Mouse (Mus musculus) hindbrain, postnatal 0 days (tissue): Measurements from ENCODE around the gene Rnf8. TPM values are rescaled to one million over a fixed set of nuclear protein-coding genes. Genes with fewer than 3 reads are reported as not detected.
"Not testable (repeated sequence)": the region's sequence is repeated elsewhere in the genome, so short reads cannot be mapped to it uniquely, and the experiment has no call there.

Experiments used
- ATAC-seq: fragments of 200-750 bp; cut with Nextera tagmentation; 2 replicates; pipeline ENCODE4 v1.8.0; 2017; ENCODE audit warnings: mild to moderate bottlenecking, moderate TSS enrichment, moderate library complexity
- DNase-seq: peaks from one replicate; pipeline ENCODE4 v3.0.0-alpha.2; 2015; ENCODE audit warnings: low spot score
- H3K27ac ChIP-seq: fragments of 300-500 bp; sonication (generic); 2 replicates; pipeline ENCODE4 v1.5.1; 2014; ENCODE audit warnings: mild to moderate bottlenecking
- H3K27me3 ChIP-seq: fragments of 300-500 bp; sonication (generic); 2 replicates; pipeline ENCODE4 v1.6.1; 2014; ENCODE audit warnings: low read length, mixed read lengths; ENCODE audit not compliant: insufficient read depth
- H3K36me3 ChIP-seq: fragments of 300-500 bp; sonication (generic); 2 replicates; pipeline ENCODE4 v1.6.1; 2014; ENCODE audit warnings: low read length, mixed read lengths; ENCODE audit not compliant: insufficient read depth
- H3K4me1 ChIP-seq: fragments of 300-500 bp; sonication (generic); 2 replicates; pipeline ENCODE4 v1.6.1; 2014; ENCODE audit warnings: antibody characterized with exemption, low read length, mixed read lengths; ENCODE audit not compliant: insufficient read depth
- H3K4me2 ChIP-seq: fragments of 300-500 bp; sonication (generic); 2 replicates; pipeline ENCODE4 v1.6.1; 2014; ENCODE audit warnings: low read depth, mild to moderate bottlenecking, low read length, moderate library complexity, mixed read lengths
- H3K4me3 ChIP-seq: fragments of 300-500 bp; sonication (generic); 2 replicates; pipeline ENCODE4 v1.5.1; 2014; ENCODE audit warnings: low read length
- H3K9ac ChIP-seq: fragments of 300-500 bp; sonication (generic); replicated peaks from 2 replicates; pipeline ENCODE4 v1.6.1; 2014; ENCODE audit warnings: mild to moderate bottlenecking, low read length, moderate library complexity, mixed read lengths
- H3K9me3 ChIP-seq: fragments of 300-500 bp; sonication (generic); 2 replicates; pipeline ENCODE4 v1.6.1; 2016; ENCODE audit warnings: low read length, mixed read lengths
- CTCF ChIP-seq: IDR thresholded peaks from 2 replicates; pipeline ENCODE4 v1.5.1; 2016; ENCODE audit warnings: antibody characterized with exemption, control low read depth, low read depth
- WGBS: fragments of 180-500 bp; shearing (Covaris S2); extraction: QIAGEN DNeasy Blood & Tissue Kit; methylation state at CpG from one replicate; pipeline ENCODE4 v1.1.7; 2014; 5-methylcytosine and 5-hydroxymethylcytosine counted together
- polyA plus RNA-seq: library from polyadenylated mRNA; unstranded; fragments of >200 nt; fragmentation: Nextera tagmentation; extraction: Ambion mirVana; gene quantifications from 2 replicates; pipeline ENCODE4 v1.2.1, GENCODE M21; 2015
- total RNA-seq: library from RNA; depleted of rRNA; stranded (reverse); fragments of >200 nt; gene quantifications from 2 replicates; pipeline ENCODE4 v1.2.3, GENCODE M21; 2014

Gene Rnf8
- total and polyA plus RNA-seq, 2 experiments from 2014 or later, result 29.4 to 71.3 TPM

DNA sequence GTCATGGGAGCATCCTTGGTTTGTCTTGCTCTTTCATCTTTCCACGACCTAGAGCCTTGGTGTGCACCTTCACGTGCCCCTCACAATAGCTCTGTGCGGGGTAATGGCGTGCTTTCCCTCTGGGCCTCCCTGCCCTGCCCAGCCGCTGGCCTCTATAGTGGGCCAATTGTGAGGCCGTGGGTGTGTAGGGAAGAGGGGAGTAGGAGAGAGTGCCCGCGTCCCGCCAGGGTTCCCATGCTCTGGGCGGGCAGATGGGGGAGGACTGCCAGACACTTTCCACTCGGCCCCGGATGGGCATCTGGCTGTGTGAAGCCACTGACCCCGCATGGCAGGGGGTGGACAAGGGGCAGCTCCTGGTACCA, 17.8 kb upstream of the Rnf8 start:
- no peaks in the 10 kb centered on the region for H3K9me3 ChIP-seq
- WGBS, result 49% methylated on average over 13 of the region's 13 CpGs
- no peak overlapping the region for H3K4me2 ChIP-seq
- H3K36me3 ChIP-seq, result peaks cover 20% of the 10 kb centered on the region
- DNase-seq, result no peak
- no peaks in the 10 kb centered on the region for H3K4me1 ChIP-seq
- H3K27ac ChIP-seq, result no peak overlapping the region
- no peak overlapping the region for H3K4me3 ChIP-seq
- H3K9ac ChIP-seq, result no peak overlapping the region
- no peak for TF ChIP-seq CTCF
- no peak for ATAC-seq
- H3K27me3 ChIP-seq, result no peaks in the 10 kb centered on the region

DNA sequence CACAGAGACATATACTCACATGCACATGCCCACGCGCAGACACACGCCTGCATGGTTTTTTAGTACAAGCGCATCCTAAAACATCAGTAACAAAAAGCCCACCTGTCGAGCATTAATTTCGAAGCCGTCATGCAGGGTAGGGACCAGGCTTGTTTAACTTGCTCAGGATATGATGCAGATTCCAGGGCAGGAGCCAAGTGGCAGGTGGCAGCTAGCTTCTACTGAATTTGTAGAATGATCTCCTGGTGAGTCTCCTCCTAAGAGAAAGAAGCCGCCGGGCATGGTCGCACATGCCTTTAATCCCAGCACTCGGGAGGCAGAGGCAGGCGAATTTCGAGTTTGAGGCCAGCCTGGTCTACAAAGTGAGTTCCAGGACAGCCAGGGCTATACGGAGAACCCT, 15.5 kb upstream of the Rnf8 start:
- no peak for DNase-seq
- Histone ChIP-seq H3K4me3 (no peak overlapping the region), H3K36me3 (peaks cover 20% of the 10 kb centered on the region), H3K4me1 (no peaks in the 10 kb centered on the region), H3K27ac (no peak overlapping the region), H3K9ac (no peak overlapping the region), H3K9me3 (no peaks in the 10 kb centered on the region), H3K27me3 (no peaks in the 10 kb centered on the region), H3K4me2 (no peak overlapping the region)
- ATAC-seq, result no peak
- WGBS, result 86% methylated on average over 14 of the region's 14 CpGs
- TF ChIP-seq CTCF, result no peak

DNA sequence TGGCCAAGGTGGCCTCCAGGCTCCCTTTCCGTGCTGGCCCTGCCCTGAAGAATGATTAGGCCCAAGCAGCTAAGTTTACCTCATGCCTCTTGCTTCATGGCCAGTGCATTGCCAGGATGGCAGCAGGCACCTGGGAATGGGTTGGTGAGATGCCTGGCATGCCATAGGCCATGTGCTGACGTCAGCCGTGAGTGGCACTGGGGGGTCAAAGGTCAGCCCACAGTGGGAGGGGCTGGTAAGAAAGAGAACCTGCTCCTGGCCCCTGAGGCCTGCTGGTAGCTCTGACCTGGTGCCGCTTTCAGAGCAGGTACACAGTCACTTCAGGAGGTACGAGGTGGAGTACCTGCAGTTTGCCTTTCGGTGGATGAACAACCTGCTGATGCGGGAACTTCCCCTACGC, 15.1 kb upstream of the Rnf8 start:
- Histone ChIP-seq H3K9ac (no peak overlapping the region), H3K27ac (no peak overlapping the region), H3K9me3 (no peaks in the 10 kb centered on the region), H3K4me1 (no peaks in the 10 kb centered on the region), H3K4me2 (no peak overlapping the region), H3K36me3 (peaks cover 17% of the 10 kb centered on the region), H3K4me3 (no peak overlapping the region), H3K27me3 (no peaks in the 10 kb centered on the region)
- DNase-seq (no peak), ATAC-seq (no peak)
- no peak for TF ChIP-seq CTCF
- 86% methylated on average over 8 of the region's 8 CpGs for whole genome bisulfite sequencing

DNA sequence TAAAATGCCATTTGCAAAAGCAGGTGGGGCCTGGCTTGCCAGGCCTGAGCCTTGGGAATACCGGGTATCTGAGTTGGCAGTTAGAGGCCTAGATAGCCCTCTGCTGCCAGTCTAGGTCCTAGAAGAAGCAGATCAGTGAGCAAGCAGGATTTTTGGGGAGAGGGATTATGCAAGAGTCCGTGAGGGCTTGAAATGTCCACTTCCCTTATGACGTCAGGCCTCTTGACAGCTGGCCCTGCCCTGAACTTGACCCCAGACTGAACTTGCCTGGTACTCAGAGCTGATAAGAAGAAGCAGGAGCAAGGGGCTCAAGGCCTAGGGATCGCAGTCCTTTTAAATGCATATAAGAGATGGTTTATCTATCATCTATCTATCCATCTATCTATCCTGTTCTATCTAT, 13.2 kb upstream of the Rnf8 start:
- H3K36me3 ChIP-seq, result peaks cover 16% of the 10 kb centered on the region
- no peak for TF ChIP-seq CTCF
- WGBS, result 82% methylated on average over 4 of the region's 4 CpGs

DNA sequence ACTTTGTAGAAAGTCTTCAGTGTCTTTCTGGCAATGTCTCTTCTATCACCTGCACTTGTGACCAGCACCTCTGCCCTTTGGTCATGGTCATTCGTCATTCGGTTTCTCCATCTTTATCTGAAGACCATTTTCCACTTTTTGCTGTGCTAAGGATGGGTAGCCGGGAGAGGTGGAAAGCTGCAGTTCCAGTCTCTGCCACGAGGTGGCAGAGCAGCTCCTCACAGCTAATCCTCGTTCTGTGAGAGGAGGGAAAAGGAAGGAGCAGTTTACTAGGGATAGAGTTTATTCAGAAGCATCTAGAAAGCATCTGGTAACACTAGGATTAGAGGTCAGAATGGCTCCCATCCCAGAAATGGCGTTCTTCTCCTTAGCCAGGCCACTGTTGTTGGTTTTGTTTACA, 11.3 kb upstream of the Rnf8 start:
- Histone ChIP-seq H3K27ac (no peak overlapping the region), H3K36me3 (peaks cover 16% of the 10 kb centered on the region), H3K4me3 (no peak overlapping the region), H3K9me3 (no peaks in the 10 kb centered on the region), H3K4me1 (no peaks in the 10 kb centered on the region), H3K9ac (no peak overlapping the region), H3K4me2 (no peak overlapping the region), H3K27me3 (no peaks in the 10 kb centered on the region)
- peak; percentile 89 for DNase-seq
- WGBS, result 22% methylated on average over 6 of the region's 6 CpGs
- TF ChIP-seq CTCF, result peak; percentile 97
- peak; percentile 66; the same call in 1 of the 2 replicates for ATAC-seq

More for the DNA sequence above, 13.2 kb upstream of the Rnf8 start:
- no peak overlapping the region for H3K9ac ChIP-seq
- no peak overlapping the region for H3K27ac ChIP-seq
- H3K27me3 ChIP-seq, result no peaks in the 10 kb centered on the region
- no peak overlapping the region for H3K4me2 ChIP-seq
- no peak overlapping the region for H3K4me3 ChIP-seq
- DNase-seq, result no peak
- no peaks in the 10 kb centered on the region for H3K9me3 ChIP-seq
- no peak for ATAC-seq
- H3K4me1 ChIP-seq, result no peaks in the 10 kb centered on the region

DNA sequence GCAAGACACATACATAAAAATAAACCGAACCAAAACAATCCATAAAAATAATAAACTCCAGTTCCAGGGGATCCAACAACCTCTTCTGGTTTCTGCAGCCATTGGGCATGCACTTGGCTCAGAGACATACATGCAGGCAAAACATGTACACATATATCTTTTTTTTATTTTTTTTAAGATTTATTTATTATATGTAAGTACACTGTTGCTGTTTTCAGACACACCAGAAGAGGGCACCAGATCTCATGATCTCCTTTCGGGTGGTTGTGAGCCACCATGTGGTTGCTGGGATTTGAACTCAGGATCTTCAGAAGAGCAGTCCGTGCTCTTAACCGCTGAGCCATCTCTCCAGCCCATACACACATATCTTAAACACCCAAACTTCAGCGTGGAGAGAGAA, 1.1 kb upstream of the Rnf8 start:
- not testable (repeated sequence) for H3K4me3 ChIP-seq, H3K36me3 ChIP-seq, H3K27me3 ChIP-seq, H3K9me3 ChIP-seq, DNase-seq, ATAC-seq, H3K9ac ChIP-seq, H3K27ac ChIP-seq, H3K4me2 ChIP-seq
- WGBS, result 82% methylated on average over 5 of the region's 5 CpGs
- peak; percentile 22; the same call in 1 of the 2 replicates for TF ChIP-seq CTCF
- H3K4me1 ChIP-seq, result peaks cover 18% of the 10 kb centered on the region

DNA sequence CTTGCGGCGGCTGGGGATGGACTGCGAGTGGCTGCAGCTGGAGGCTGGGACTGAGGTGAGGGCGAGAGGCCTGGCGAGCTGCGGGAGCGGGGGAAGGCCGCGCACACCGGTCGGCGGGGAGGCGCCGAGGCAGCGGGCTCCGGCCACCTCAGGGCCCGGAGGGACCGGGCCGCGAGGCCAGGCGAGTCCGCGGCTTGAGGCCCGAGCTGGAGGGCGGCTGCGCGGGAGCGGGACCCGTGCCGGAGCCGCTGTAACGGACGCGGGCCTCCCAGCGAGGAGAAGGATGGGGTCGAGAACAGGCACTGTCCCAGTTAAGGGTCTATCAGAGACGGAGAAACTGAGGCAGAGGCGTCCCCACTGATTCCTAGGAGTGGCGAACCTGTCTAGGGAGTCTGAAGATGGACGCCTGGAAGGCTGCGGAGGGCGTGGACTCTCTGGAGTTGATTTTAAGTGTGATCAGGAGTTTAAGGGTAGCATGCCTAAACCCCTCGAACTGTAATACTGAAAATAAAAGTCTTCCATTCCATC, 498 bp downstream of the Rnf8 start:
- peak overlapping the region; percentile 98 for H3K27ac ChIP-seq
- WGBS, result under 1% methylated on average over 43 of the region's 43 CpGs
- peak; percentile 13 for DNase-seq

More for the DNA sequence above, 498 bp downstream of the Rnf8 start:
- TF ChIP-seq CTCF, result no peak
- Histone ChIP-seq H3K4me2 (peak overlapping the region; percentile 74), H3K9me3 (no peaks in the 10 kb centered on the region), H3K4me3 (peak overlapping the region; percentile 100), H3K9ac (peak overlapping the region; percentile 99), H3K36me3 (no peaks in the 10 kb centered on the region; the same call in 1 of the 2 replicates), H3K27me3 (no peaks in the 10 kb centered on the region), H3K4me1 (peaks cover 18% of the 10 kb centered on the region)
- peak; percentile 63 for ATAC-seq
